Mouse (Mus musculus) heart, postnatal 0 days (tissue): ENCODE data around the gene Rpap3.

Experiments used
- CTCF ChIP-seq: IDR thresholded peaks from 2 replicates; pipeline ENCODE4 v1.5.1; 2016; ENCODE audit warnings: antibody characterized with exemption, control low read depth, low read depth
- EP300 ChIP-seq: IDR thresholded peaks from 2 replicates; pipeline ENCODE4 v1.6.1; 2016; ENCODE audit warnings: antibody characterized with exemption, low read depth

DNA sequence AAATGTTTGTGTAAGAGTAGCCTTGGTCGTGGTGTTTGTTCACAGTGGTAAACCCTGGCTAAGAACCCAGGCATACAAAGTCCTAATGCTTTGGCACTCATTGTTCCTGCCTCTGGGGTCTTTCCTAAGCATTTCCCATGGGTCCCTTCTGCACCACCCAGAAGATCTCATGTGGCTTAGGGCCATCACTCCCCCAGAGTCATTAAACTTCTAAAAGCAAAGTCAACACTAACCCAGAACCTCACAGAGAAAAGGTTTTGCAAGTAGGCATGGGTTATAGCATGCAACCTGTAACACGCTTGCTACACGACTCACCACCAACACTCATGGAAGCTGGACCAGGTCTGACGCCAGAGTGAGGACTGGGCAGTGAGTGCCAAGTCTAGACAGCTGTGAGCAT is 31.2 kb downstream of the Rpap3 start:
- TF ChIP-seq CTCF (no peak), EP300 (no peak)
